ENCODE assay signal across 10 mouse cellular contexts in genomic region chr4:156033476-156034119, GRCm38 (mm10). TPM values are rescaled to one million over a fixed set of nuclear protein-coding genes. Genes with fewer than 3 reads are reported as not detected.
DNase-seq lines count a peak whose midpoint lies in the region; TF ChIP-seq lines count a peak whose summit lies in the region.
"Had no signal": no experiment of that assay in that cellular context is flagged by ENCODE, and none has a peak within 500 bp of the region (broad histone marks: within the 10 kb centered on the region; RNA-seq: fewer than 3 reads in every experiment).

No protein-coding gene starts in this region.

- H3K27me3 ChIP-seq in C2C12 (ENCODE audit: control insufficient read depth, insufficient read depth, insufficient read length): peaks cover 19% of the 10 kb centered on the region

- no peaks in the 10 kb centered on the region for H3K79me2 ChIP-seq in C2C12 (ENCODE audit: control insufficient read depth, insufficient read depth)

- no peak overlapping the region for H3ac ChIP-seq in C2C12 (ENCODE audit: control insufficient read depth, insufficient read length, low read depth)

- H3K36me3 ChIP-seq in C2C12 (ENCODE audit: control insufficient read depth, insufficient read depth): no peaks in the 10 kb centered on the region

- peak; percentile 45 for TF ChIP-seq CTCF in C2C12 (IDR thresholded peaks at IDR 0.05; ENCODE audit: control insufficient read depth, insufficient read depth, insufficient read length)

- no peak overlapping the region for H3K4me3 ChIP-seq in C2C12 (ENCODE audit: insufficient read depth, poor library complexity, severe bottlenecking)
- H3K4me3 ChIP-seq: embryonic facial prominence, embryonic 12.5 days had no signal

- H3K79me3 ChIP-seq in C2C12 (ENCODE audit: low read depth): no peaks in the 10 kb centered on the region

- peak; percentile 66 for DNase-seq in gastrocnemius, adult 18-20 months (ENCODE audit: low spot score)
- no peak for DNase-seq in gastrocnemius, postnatal 36 days
- peak; percentile 75 for DNase-seq in brain, adult 2 months (ENCODE audit: low read depth, low spot score)
- DNase-seq in fibroblast of lung, adult 2 months (ENCODE audit: low read depth): peak; percentile 21
- peak; percentile 55 to 66 for DNase-seq in lung, adult 18-20 months
- peak; percentile 65 to 67 for DNase-seq in spleen, postnatal 36 days (ENCODE audit: low spot score in 2 of 2)
- no peak for DNase-seq in urinary bladder, adult 2 months (ENCODE audit: low spot score)

- intact Hi-C loops in gastrocnemius, postnatal 36 days (cut with DNase I): loop anchor here (5.0 kb wide), 1 partner anchor 41 kb away; the partner anchor contains the start of genes B3galt6 and Sdf4

TF ChIP-seq in C2C12, 6 proteins besides CTCF, POLR2A, EP300 and RAD21:
- TF ChIP-seq MYOG (IDR thresholded peaks at IDR 0.05; ENCODE audit: control insufficient read depth, extremely low read depth, insufficient read length) (no peak), MYOD1 (IDR thresholded peaks at IDR 0.05; ENCODE audit: control insufficient read depth, insufficient read length, low read depth) (no peak), CEBPB (IDR thresholded peaks at IDR 0.05; ENCODE audit: low read depth) (no peak), USF1 (IDR thresholded peaks at IDR 0.05; ENCODE audit: low read depth) (no peak), MAX (IDR thresholded peaks at IDR 0.05) (no peak), FOSL1 (IDR thresholded peaks at IDR 0.05; ENCODE audit: insufficient read depth, low read length, poor library complexity, severe bottlenecking) (no peak)

RNA-seq across cellular contexts. Expression of gene Tnfrsf18, which starts 7.6 kb away (rescaled TPM):
- not detected for total RNA-seq in gastrocnemius, adult 18-20 months (2021)
- under 1 TPM in 1 of 2 experiments, not detected in 1; 0.48 TPM for total RNA-seq in gastrocnemius, postnatal 36 days (2021)
- polyA plus RNA-seq in C2C12 (2012; fragmentation: generic; extraction: Trizol): 0.30 TPM
- polyA plus RNA-seq in urinary bladder, adult 2 months (2012; rRNA removed): 2.1 and 3.4 TPM in 2 replicates

RNA-seq across cellular contexts. Expression of gene Tnfrsf4, which starts 20.0 kb away (rescaled TPM):
- 1 to 10 TPM; 1.2 to 1.3 TPM for total RNA-seq in gastrocnemius, adult 18-20 months (2021)
- total RNA-seq in gastrocnemius, postnatal 36 days (2021): under 1 TPM; 0.59 to 0.94 TPM
- 0.54 TPM for polyA plus RNA-seq in C2C12 (2012; fragmentation: generic; extraction: Trizol)
- polyA plus RNA-seq in urinary bladder, adult 2 months (2012; rRNA removed): 3.0 and 3.9 TPM in 2 replicates

RNA-seq across cellular contexts. Expression of gene Ttll10, which starts 25.6 kb away (rescaled TPM):
- not detected for total RNA-seq in gastrocnemius, adult 18-20 months (2021)
- not detected for total RNA-seq in gastrocnemius, postnatal 36 days (2021)
- not detected for polyA plus RNA-seq in C2C12 (2012; fragmentation: generic; extraction: Trizol)
- polyA plus RNA-seq in urinary bladder, adult 2 months (2012; rRNA removed): 16.3 and 18.2 TPM in 2 replicates
- polyA plus RNA-seq: macrophage had no signal

RNA-seq across cellular contexts. Expression of gene Sdf4, which starts 40.9 kb away (rescaled TPM):
- 10 to 100 TPM; 77.2 to 85.0 TPM for total RNA-seq in gastrocnemius, adult 18-20 months (2021)
- 10 to 100 TPM; 63.1 to 68.4 TPM for total RNA-seq in gastrocnemius, postnatal 36 days (2021)
- 141 TPM for polyA plus RNA-seq in C2C12 (2012; fragmentation: generic; extraction: Trizol)
- 75.8 and 106 TPM in 2 replicates for polyA plus RNA-seq in urinary bladder, adult 2 months (2012; rRNA removed)

RNA-seq across cellular contexts. Expression of gene B3galt6, which starts 41.1 kb away (rescaled TPM):
- total RNA-seq in gastrocnemius, adult 18-20 months (2021): 1 to 10 TPM; 1.3 TPM
- 1 to 10 TPM; 1.1 to 1.5 TPM for total RNA-seq in gastrocnemius, postnatal 36 days (2021)
- 6.6 TPM for polyA plus RNA-seq in C2C12 (2012; fragmentation: generic; extraction: Trizol)
- 5.3 and 6.1 TPM in 2 replicates for polyA plus RNA-seq in urinary bladder, adult 2 months (2012; rRNA removed)

Comparison
In these comparisons a context has a peak if more than half of its experiments do, and no peak if none do; other contexts are left out.
1. DNase-seq: peak in gastrocnemius, adult 18-20 months (single experiment), brain, adult 2 months (single experiment), fibroblast of lung, adult 2 months (single experiment), lung, adult 18-20 months (2 of 2) and spleen, postnatal 36 days (2 of 2); none in gastrocnemius, postnatal 36 days (0 of 2) and urinary bladder, adult 2 months (single experiment).